Mouse (Mus musculus) MEL (cell line): ENCODE measurements at regions not wholly inside any gene's neighbourhood (a gene's known extent, or its start where the extent isn't known, plus 50 kb on each side); places are given as distances from the start of the nearest gene placed in this dataset.

ENCODE experiments used
- DNase-seq: peaks from one replicate; pipeline ENCODE4 v3.0.0; 2011; ENCODE audit warnings: low read depth, low spot score
- H3K27ac ChIP-seq: 2 replicates; pipeline ENCODE4 v1.5.1; 2012; ENCODE audit warnings: low read depth, mild to moderate bottlenecking, control low read depth, low read length, moderate library complexity; ENCODE audit not compliant: control insufficient read depth
- H3K27me3 ChIP-seq, 2 experiments: fragments of 150-350 bp in 1 of 2; sonication (generic) in 1 of 2; 2 replicates each; pipeline ENCODE4 v1.6.1; 2012; ENCODE audit warnings: low read length in 2 of 2, mild to moderate bottlenecking in 2 of 2, improper control_type of control experiment in 1 of 2, moderate library complexity in 1 of 2; ENCODE audit not compliant: insufficient read depth in 2 of 2, control insufficient read depth in 1 of 2
- H3K36me3 ChIP-seq, 2 experiments: 2 replicates each; pipeline ENCODE4 v1.6.1; 2012 to 2014; ENCODE audit warnings: low read length in 2 of 2, improper control_type of control experiment in 1 of 2, inconsistent platforms in 1 of 2, mild to moderate bottlenecking in 1 of 2; ENCODE audit not compliant: insufficient read depth in 2 of 2, control insufficient read depth in 1 of 2
- H3K4me1 ChIP-seq, 2 experiments: fragments of 150-350 bp in 1 of 2; sonication (generic) in 1 of 2; 2 replicates each; pipeline ENCODE4 v1.6.1; 2012; ENCODE audit warnings: low read length in 2 of 2, improper control_type of control experiment in 1 of 2, mild to moderate bottlenecking in 1 of 2; ENCODE audit not compliant: insufficient read depth in 2 of 2, control insufficient read depth in 1 of 2
- H3K4me3 ChIP-seq, 2 experiments: fragments of 150-350 bp in 1 of 2; sonication (generic) in 1 of 2; 2 replicates each; pipeline ENCODE4 v1.5.1; 2012; ENCODE audit warnings: low read depth in 2 of 2, low read length in 2 of 2, mild to moderate bottlenecking in 2 of 2, moderate library complexity in 2 of 2, control low read depth in 1 of 2, improper control_type of control experiment in 1 of 2; ENCODE audit not compliant: control insufficient read depth in 1 of 2, insufficient read depth in 1 of 2
- H3K79me2 ChIP-seq: 2 replicates; pipeline ENCODE4 v1.6.1; 2012; ENCODE audit warnings: mild to moderate bottlenecking, low read length, moderate library complexity; ENCODE audit not compliant: control insufficient read depth, poor library complexity, insufficient read depth
- H3K9ac ChIP-seq: 2 replicates; pipeline ENCODE4 v1.6.1; 2012; ENCODE audit warnings: low read depth, mild to moderate bottlenecking, control low read depth, low read length, moderate library complexity; ENCODE audit not compliant: control insufficient read depth, poor library complexity, severe bottlenecking
- H3K9me3 ChIP-seq: fragments of 150-350 bp; sonication (generic); replicated peaks from 2 replicates; pipeline ENCODE4 v1.6.1; 2012; ENCODE audit warnings: mild to moderate bottlenecking, low read length, improper control_type of control experiment, moderate library complexity; ENCODE audit not compliant: insufficient read depth
- BHLHE40 ChIP-seq: IDR thresholded peaks from 2 replicates; pipeline ENCODE4 v1.6.1; 2012; ENCODE audit warnings: low read depth, mild to moderate bottlenecking, inconsistent platforms, low read length, improper control_type of control experiment, borderline replicate concordance
- CHD1 ChIP-seq: IDR thresholded peaks from 2 replicates; pipeline ENCODE4 v1.6.1; 2012; ENCODE audit warnings: low read depth, mild to moderate bottlenecking, inconsistent platforms, low read length, improper control_type of control experiment
- ELF1 ChIP-seq: IDR thresholded peaks from 2 replicates; pipeline ENCODE4 v1.6.1; 2014; ENCODE audit warnings: low read depth, mild to moderate bottlenecking, inconsistent platforms, low read length, improper control_type of control experiment, moderate library complexity
- EP300 ChIP-seq, 2 experiments: IDR thresholded peaks; 2 replicates each; pipeline ENCODE4 v1.6.1; 2011; ENCODE audit warnings: improper control_type of control experiment in 2 of 2, low read length in 2 of 2, low read depth in 1 of 2, mild to moderate bottlenecking in 1 of 2
- GABPA ChIP-seq: IDR thresholded peaks from 2 replicates; pipeline ENCODE4 v1.6.1; 2012; ENCODE audit warnings: low read depth, mild to moderate bottlenecking, inconsistent platforms, low read length, improper control_type of control experiment, moderate library complexity
- JUND ChIP-seq: IDR thresholded peaks from 2 replicates; pipeline ENCODE4 v1.6.1; 2011; ENCODE audit warnings: low read depth, mild to moderate bottlenecking, improper control_type of control experiment, low read length
- KAT2A ChIP-seq: conservative IDR thresholded peaks from 2 replicates; pipeline ENCODE4 v1.6.1; 2012; ENCODE audit warnings: low read depth, low read length, improper control_type of control experiment, inconsistent platforms
- MAFK ChIP-seq: IDR thresholded peaks from 2 replicates; pipeline ENCODE4 v1.6.1; 2011; ENCODE audit warnings: low read depth, mild to moderate bottlenecking, low read length, improper control_type of control experiment, borderline replicate concordance
- MAX ChIP-seq: IDR thresholded peaks from 2 replicates; pipeline ENCODE4 v1.6.1; 2011; ENCODE audit warnings: low read length, improper control_type of control experiment
- MAZ ChIP-seq: IDR thresholded peaks from 2 replicates; pipeline ENCODE4 v1.6.1; 2012; ENCODE audit warnings: low read depth, mild to moderate bottlenecking, inconsistent platforms, low read length, improper control_type of control experiment
- MXI1 ChIP-seq: IDR thresholded peaks from 2 replicates; pipeline ENCODE4 v1.6.1; 2011; ENCODE audit warnings: mild to moderate bottlenecking, low read depth, low read length, improper control_type of control experiment
- NELFE ChIP-seq: IDR thresholded peaks from 2 replicates; pipeline ENCODE4 v1.6.1; 2011; ENCODE audit warnings: low read depth, low read length, improper control_type of control experiment
- POLR2AphosphoS2 ChIP-seq: IDR thresholded peaks from 2 replicates; pipeline ENCODE4 v1.6.1; 2011; ENCODE audit warnings: low read length, improper control_type of control experiment
- SIN3A ChIP-seq: IDR thresholded peaks from 2 replicates; pipeline ENCODE4 v1.6.1; 2012; ENCODE audit warnings: low read length, improper control_type of control experiment, inconsistent platforms
- SMC3 ChIP-seq: IDR thresholded peaks from 2 replicates; pipeline ENCODE4 v1.6.1; 2011; ENCODE audit warnings: low read depth, low read length, improper control_type of control experiment
- TAL1 ChIP-seq: IDR thresholded peaks from 2 replicates; pipeline ENCODE4 v1.6.1; 2012; ENCODE audit warnings: mild to moderate bottlenecking, inconsistent platforms, low read length, moderate library complexity, mixed read lengths
- TBP ChIP-seq: IDR thresholded peaks from 2 replicates; pipeline ENCODE4 v1.8.0; 2011; ENCODE audit warnings: low read depth, low read length, improper control_type of control experiment
- UBTF ChIP-seq: IDR thresholded peaks from 2 replicates; pipeline ENCODE4 v1.6.1; 2012; ENCODE audit warnings: low read depth, mild to moderate bottlenecking, inconsistent platforms, low read length, improper control_type of control experiment, moderate library complexity, borderline replicate concordance; ENCODE audit not compliant: insufficient read depth
- USF1 ChIP-seq: IDR thresholded peaks from 2 replicates; pipeline ENCODE4 v1.6.1; 2014; ENCODE audit warnings: low read depth, mild to moderate bottlenecking, inconsistent platforms, low read length, improper control_type of control experiment, moderate library complexity
- ZKSCAN1 ChIP-seq: IDR thresholded peaks from 2 replicates; pipeline ENCODE4 v1.6.1; 2012; ENCODE audit warnings: low read depth, mild to moderate bottlenecking, inconsistent platforms, low read length, improper control_type of control experiment, moderate library complexity

DNA sequence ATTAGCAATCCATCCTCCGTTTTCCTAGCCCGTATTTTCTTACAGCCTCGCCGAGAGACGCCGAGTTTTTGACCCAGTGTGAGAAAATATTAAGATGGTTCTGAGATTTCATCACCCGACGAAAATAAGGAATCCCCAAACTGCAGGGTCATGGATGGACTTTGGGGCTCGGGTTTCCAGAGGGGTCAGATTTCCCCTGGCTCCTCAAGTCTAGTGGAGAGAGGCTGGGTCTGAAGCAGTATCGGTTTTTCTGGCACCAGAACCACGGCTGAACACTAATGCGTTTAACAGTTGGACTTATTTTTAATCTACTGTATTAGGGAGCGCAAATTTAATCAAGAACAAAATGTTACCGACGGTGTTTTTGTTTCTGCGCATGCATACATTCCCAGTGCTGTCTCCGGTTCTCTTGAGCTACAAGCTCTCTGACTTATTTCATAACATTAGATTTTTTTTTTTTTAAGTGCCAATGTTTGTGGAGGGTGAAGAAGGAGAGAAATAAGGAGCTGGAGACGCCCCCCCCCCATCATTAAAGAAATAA, 75.2 kb upstream of the Arid5b start:
- Histone ChIP-seq H3K79me2 (no peaks in the 10 kb centered on the region), H3K36me3 (no peaks in the 10 kb centered on the region), H3K9ac (no peak overlapping the region), H3K4me3 (no peak overlapping the region), H3K27ac (no peak overlapping the region), H3K27me3 (no peaks in the 10 kb centered on the region), H3K4me1 (no peaks in the 10 kb centered on the region), H3K9me3 (no peaks in the 10 kb centered on the region)
- DNase-seq: no peak
- no peak for TF ChIP-seq ZKSCAN1
- TF ChIP-seq EP300 (IDR thresholded peaks at IDR 0.05; ENCODE audit: low read depth in 1 of 2, low read length in 2 of 2): no peak
- no peak for TF ChIP-seq MXI1
- no peak for TF ChIP-seq POLR2AphosphoS2
- TF ChIP-seq CHD1: no peak
- no peak for TF ChIP-seq TBP
- TF ChIP-seq NELFE: no peak

DNA sequence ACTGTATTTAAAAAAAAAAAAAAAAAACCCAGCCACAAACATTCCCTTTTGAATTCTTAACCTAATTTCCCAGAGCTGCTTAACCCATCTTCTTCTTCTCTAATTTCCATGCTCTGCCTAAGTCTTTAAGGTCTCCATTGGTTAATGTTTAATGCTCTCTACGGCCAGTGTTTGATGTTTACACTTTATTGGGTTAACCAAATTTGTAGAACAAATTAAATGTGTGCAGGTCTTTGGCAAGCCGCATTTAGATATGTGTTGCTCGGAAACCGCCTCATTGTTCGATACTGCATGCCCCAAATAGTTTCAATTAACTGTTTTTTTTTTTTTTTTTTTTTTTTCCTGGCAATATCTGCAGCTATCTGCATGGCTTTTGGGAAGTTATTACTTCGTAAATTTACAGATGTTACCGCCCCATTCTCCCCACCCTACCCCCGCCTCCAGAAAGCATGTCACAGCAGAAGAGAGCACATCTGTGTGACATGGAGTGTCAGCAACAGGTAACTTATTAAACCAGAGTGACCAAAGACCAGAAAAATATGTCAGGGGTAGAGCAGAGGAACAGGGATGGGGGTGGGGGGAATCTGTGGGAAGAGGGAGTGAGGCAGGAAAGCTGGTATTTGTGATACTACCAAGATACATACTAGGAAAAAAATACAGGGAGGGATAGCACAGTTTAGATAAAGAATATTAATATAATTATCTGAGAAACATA, 73.5 kb upstream of the Arid5b start:
- DNase-seq: no peak
- no peak overlapping the region for H3K9ac ChIP-seq
- H3K27me3 ChIP-seq: no peaks in the 10 kb centered on the region
- H3K4me1 ChIP-seq: no peaks in the 10 kb centered on the region
- H3K27ac ChIP-seq: no peak overlapping the region
- no peak overlapping the region for H3K4me3 ChIP-seq
- no peaks in the 10 kb centered on the region for H3K79me2 ChIP-seq
- H3K9me3 ChIP-seq: no peaks in the 10 kb centered on the region
- TF ChIP-seq MAFK (no peak), ELF1 (no peak), MAZ (no peak), JUND (no peak), GABPA (no peak), SMC3 (no peak), USF1 (no peak), TAL1 (no peak), SIN3A (no peak), NELFE (no peak), BHLHE40 (no peak), UBTF (no peak), KAT2A (no peak), MAX (no peak)
- TF ChIP-seq, all 39 proteins: peak for 0
- no peaks in the 10 kb centered on the region for H3K36me3 ChIP-seq
